Mouse (Mus musculus): ENCODE measurements around the gene Cplx3. TPM values are rescaled to one million over a fixed set of nuclear protein-coding genes. Genes with fewer than 3 reads are reported as not detected.

The Cplx3 gene
- polyA plus RNA-seq, 1 experiment from 2014 or later, result not detected

DNA sequence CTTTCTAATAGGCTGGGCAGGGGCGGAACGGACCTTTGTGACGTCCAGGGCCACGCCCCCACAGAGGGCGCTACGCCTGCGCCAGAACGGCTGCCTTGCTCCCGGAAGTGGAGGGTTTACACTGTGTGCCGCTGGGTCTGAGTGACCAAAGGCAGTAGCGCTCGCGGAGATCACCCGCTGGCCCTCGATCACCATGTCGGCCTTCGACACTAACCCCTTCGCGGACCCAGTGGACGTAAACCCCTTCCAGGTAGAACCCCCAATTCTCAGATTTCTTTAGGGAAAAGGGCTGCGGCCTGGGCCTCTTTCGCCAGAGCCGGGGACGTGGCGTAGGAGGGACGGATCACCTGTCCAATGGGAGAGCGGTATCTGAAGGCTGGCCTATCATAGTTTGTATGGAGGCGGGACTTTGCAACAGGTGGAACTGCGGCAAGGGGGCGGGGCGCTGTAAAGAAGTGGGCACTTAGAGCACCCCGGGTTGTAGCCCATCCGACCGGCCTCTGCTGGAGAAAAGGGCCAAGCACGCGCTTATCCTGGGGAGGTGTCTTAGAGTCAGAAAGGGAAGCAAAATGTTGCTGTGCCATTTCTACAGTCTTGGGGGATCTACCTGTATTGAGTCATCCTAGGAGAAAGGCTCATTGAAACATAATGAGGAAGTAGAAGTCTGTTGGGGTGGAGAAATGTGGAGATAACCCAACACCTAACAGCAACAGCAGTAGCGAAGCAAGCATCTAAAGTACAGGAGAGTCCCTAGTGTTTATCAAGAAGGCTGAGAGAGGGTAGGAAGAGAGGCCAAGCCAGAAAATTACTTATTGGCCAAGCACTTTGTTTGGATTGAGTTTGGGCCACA, 45.0 kb downstream of the Cplx3 start, which contains the start of gene Scamp2:
Gene Scamp2, plus strand, starts transcription at position 83 of the 850 bp plus-strand sequence.
- Histone ChIP-seq H3K27me3 (ENCODE audit: insufficient read depth, low read length) (no peaks in the 10 kb centered on the region), H3K9me3 (ENCODE audit: low read length) (no peaks in the 10 kb centered on the region), H3K36me3 (replicated peaks; ENCODE audit: insufficient read depth, low read length) (no peaks in the 10 kb centered on the region), H3K4me2 (ENCODE audit: low read depth, low read length) (peak within 1 kb of the TSS; percentile 88), H3K27ac (ENCODE audit: low read depth) (peak within 1 kb of the TSS; percentile 92), H3K4me3 (ENCODE audit: low read depth, low read length) (peak within 1 kb of the TSS; percentile 74), H3K9ac (replicated peaks) (peak within 1 kb of the TSS; percentile 80), H3K4me1 (ENCODE audit: insufficient read depth) (peaks cover 31% of the 10 kb centered on the region)
- under 1% methylated on average over 37 of the region's 37 CpGs for WGBS (ENCODE audit: insufficient replicate concordance)
- ATAC-seq (peak; percentile 98), DNase-seq (peak; percentile 94)
- peak; percentile 55 for TF ChIP-seq CTCF (IDR thresholded peaks at IDR 0.05; ENCODE audit: low read depth)
- no peak for TF ChIP-seq EP300 (IDR thresholded peaks at IDR 0.05; ENCODE audit: low read depth)

GRCm38 (mm10) chr9:57560263-57560662, 45.8 kb downstream of the Cplx3 start:
- no peaks in the 10 kb centered on the region for H3K36me3 ChIP-seq (replicated peaks; ENCODE audit: insufficient read depth, low read length)
- ATAC-seq (no peak), DNase-seq (no peak)
- peaks cover 26% of the 10 kb centered on the region for H3K4me1 ChIP-seq (ENCODE audit: insufficient read depth)
- no peaks in the 10 kb centered on the region for H3K27me3 ChIP-seq (ENCODE audit: insufficient read depth, low read length)
- H3K27ac ChIP-seq (ENCODE audit: low read depth), result peak overlapping the region; percentile 92
- no peaks in the 10 kb centered on the region for H3K9me3 ChIP-seq (ENCODE audit: low read length)
- TF ChIP-seq EP300 (IDR thresholded peaks at IDR 0.05; ENCODE audit: low read depth), result no peak
- no peak for TF ChIP-seq CTCF (IDR thresholded peaks at IDR 0.05; ENCODE audit: low read depth)
- peak overlapping the region; percentile 74 for H3K4me3 ChIP-seq (ENCODE audit: low read depth, low read length)
- 22% methylated on average over 7 of the region's 7 CpGs for WGBS (ENCODE audit: insufficient replicate concordance)
- H3K9ac ChIP-seq (replicated peaks), result peak overlapping the region; percentile 80; the same call in 1 of the 2 replicates
- peak overlapping the region; percentile 88 for H3K4me2 ChIP-seq (ENCODE audit: low read depth, low read length)

GRCm38 (mm10) chr9:57559568-57559967, 46.5 kb downstream of the Cplx3 start:
- H3K36me3 ChIP-seq (replicated peaks; ENCODE audit: insufficient read depth, low read length), result no peaks in the 10 kb centered on the region
- no peak overlapping the region for H3K4me2 ChIP-seq (ENCODE audit: low read depth, low read length)
- no peak overlapping the region for H3K9ac ChIP-seq (replicated peaks)
- TF ChIP-seq CTCF (IDR thresholded peaks at IDR 0.05; ENCODE audit: low read depth) (no peak), EP300 (IDR thresholded peaks at IDR 0.05; ENCODE audit: low read depth) (no peak)
- H3K4me3 ChIP-seq (ENCODE audit: low read depth, low read length), result no peak overlapping the region
- DNase-seq (no peak), ATAC-seq (no peak)
- H3K9me3 ChIP-seq (ENCODE audit: low read length), result no peaks in the 10 kb centered on the region
- H3K27me3 ChIP-seq (ENCODE audit: insufficient read depth, low read length), result no peaks in the 10 kb centered on the region
- H3K27ac ChIP-seq (ENCODE audit: low read depth), result no peak overlapping the region
- 54% methylated on average over 2 of the region's 2 CpGs for WGBS (ENCODE audit: insufficient replicate concordance)
- peaks cover 22% of the 10 kb centered on the region for H3K4me1 ChIP-seq (ENCODE audit: insufficient read depth)

DNA sequence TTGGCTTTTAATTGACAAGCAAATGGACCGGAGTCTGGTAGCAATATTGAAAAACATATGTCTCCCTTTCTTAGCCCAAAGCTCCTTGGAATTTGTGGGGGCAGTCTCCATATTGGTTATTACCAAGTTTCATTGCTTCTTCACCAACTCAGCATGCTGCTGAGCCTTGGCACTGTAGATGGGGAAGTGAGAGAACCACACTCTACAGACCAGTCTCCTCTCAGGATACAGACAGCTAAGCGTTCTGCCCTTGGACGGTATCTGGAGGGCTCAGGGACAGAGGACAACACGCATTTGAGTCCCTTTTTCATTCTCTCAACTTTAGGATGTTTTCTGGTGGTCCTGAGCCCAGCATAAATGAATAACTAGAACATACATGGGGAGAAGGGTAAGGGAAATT, 47.5 kb downstream of the Cplx3 start:
- WGBS (ENCODE audit: insufficient replicate concordance), result 68% methylated on average over 4 of the region's 4 CpGs
- Histone ChIP-seq H3K4me1 (ENCODE audit: insufficient read depth) (peaks cover 20% of the 10 kb centered on the region), H3K9me3 (ENCODE audit: low read length) (no peaks in the 10 kb centered on the region), H3K4me3 (ENCODE audit: low read depth, low read length) (no peak overlapping the region), H3K27ac (ENCODE audit: low read depth) (no peak overlapping the region), H3K27me3 (ENCODE audit: insufficient read depth, low read length) (no peaks in the 10 kb centered on the region), H3K36me3 (replicated peaks; ENCODE audit: insufficient read depth, low read length) (no peaks in the 10 kb centered on the region), H3K9ac (replicated peaks) (no peak overlapping the region), H3K4me2 (ENCODE audit: low read depth, low read length) (no peak overlapping the region)
- ATAC-seq (no peak), DNase-seq (no peak)
- no peak for TF ChIP-seq EP300 (IDR thresholded peaks at IDR 0.05; ENCODE audit: low read depth)
- TF ChIP-seq CTCF (IDR thresholded peaks at IDR 0.05; ENCODE audit: low read depth), result no peak

DNA sequence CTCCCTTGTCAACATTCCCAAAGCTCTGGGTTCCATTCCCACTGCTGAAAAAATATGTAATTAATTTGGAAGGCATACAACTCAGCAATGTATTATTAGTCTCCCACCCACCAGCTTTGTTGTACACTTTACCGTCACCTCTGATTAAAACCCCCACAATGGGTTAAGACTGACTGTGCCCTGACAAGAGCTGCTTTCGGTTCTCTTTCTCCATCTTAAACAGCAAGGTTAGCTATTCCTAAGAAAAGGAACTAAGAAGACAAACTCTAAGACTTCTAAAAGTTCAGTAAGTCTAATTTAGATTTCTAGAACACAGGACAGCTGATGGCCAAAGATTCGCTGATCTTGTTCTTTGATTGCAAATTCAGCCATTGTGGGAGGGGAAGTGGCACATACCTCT, 48.9 kb downstream of the Cplx3 start:
- Histone ChIP-seq H3K9me3 (ENCODE audit: low read length) (no peaks in the 10 kb centered on the region), H3K27me3 (ENCODE audit: insufficient read depth, low read length) (no peaks in the 10 kb centered on the region), H3K27ac (ENCODE audit: low read depth) (no peak overlapping the region), H3K4me1 (ENCODE audit: insufficient read depth) (peaks cover 15% of the 10 kb centered on the region), H3K9ac (replicated peaks) (no peak overlapping the region), H3K36me3 (replicated peaks; ENCODE audit: insufficient read depth, low read length) (no peaks in the 10 kb centered on the region), H3K4me3 (ENCODE audit: low read depth, low read length) (no peak overlapping the region), H3K4me2 (ENCODE audit: low read depth, low read length) (no peak overlapping the region)
- DNase-seq, result no peak
- TF ChIP-seq EP300 (IDR thresholded peaks at IDR 0.05; ENCODE audit: low read depth) (no peak), CTCF (IDR thresholded peaks at IDR 0.05; ENCODE audit: low read depth) (no peak)
- 69% methylated on average over 3 of the region's 3 CpGs for WGBS (ENCODE audit: insufficient replicate concordance)
- ATAC-seq, result no peak

DNA sequence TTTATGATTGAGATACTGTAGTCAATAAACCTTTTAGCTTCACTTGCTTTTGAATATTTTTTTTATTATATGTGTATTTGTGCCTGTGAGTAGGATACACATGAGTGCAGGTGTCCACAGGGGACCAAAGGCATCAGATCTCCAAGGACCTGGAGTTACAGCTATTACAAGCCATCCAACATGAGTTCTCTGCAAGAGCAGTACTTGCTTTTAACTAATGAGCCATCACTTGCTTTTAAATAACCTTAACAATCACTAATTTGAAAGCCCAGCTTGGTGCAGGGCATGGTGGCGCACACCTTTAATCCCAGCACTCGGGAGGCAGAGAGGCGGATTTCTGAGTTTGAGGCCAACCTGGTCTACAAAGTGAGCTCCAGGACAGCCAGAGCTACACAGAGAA, 51.3 kb downstream of the Cplx3 start:
- ATAC-seq, result no peak
- Histone ChIP-seq H3K4me1 (ENCODE audit: insufficient read depth) (peaks cover 4% of the 10 kb centered on the region), H3K9me3 (ENCODE audit: low read length) (no peaks in the 10 kb centered on the region), H3K4me3 (ENCODE audit: low read depth, low read length) (no peak overlapping the region), H3K4me2 (ENCODE audit: low read depth, low read length) (no peak overlapping the region), H3K36me3 (replicated peaks; ENCODE audit: insufficient read depth, low read length) (no peaks in the 10 kb centered on the region; the same call in 1 of the 2 replicates), H3K27me3 (ENCODE audit: insufficient read depth, low read length) (no peaks in the 10 kb centered on the region), H3K27ac (ENCODE audit: low read depth) (no peak overlapping the region), H3K9ac (replicated peaks) (no peak overlapping the region)
- no peak for DNase-seq
- WGBS (ENCODE audit: insufficient replicate concordance), result 82% methylated on average over 3 of the region's 3 CpGs
- TF ChIP-seq EP300 (IDR thresholded peaks at IDR 0.05; ENCODE audit: low read depth), result no peak
- TF ChIP-seq CTCF (IDR thresholded peaks at IDR 0.05; ENCODE audit: low read depth), result no peak
